Mouse (Mus musculus) kidney, adult 9 months (tissue): Measurements from ENCODE around the gene Atrnl1.
"Not testable (repeated sequence)": the region's sequence is repeated elsewhere in the genome, so short reads cannot be mapped to it uniquely, and the experiment has no call there.

Experiments
- DNase-seq: peaks from one replicate; pipeline ENCODE4 v3.0.0; 2022

Atrnl1 gene

DNA sequence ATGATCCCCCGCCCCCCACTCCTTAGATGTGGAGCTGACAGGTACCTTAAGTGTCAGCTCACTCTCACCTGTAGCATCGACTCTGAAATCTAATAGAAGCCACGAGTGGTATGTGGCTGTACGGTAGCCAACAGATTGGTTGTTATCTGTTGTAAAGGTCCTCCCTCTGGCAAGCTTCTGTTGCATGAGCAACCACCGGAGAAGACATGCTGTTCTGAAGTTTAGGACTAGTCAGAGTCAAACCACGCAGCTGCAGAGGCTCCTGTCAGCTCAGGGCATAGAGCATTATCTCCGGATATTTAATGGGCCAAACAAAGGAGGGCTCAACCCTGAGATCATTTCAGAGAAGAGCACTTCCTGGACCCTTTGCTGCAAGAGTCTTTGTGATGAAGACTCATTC, 222.2 kb downstream of the Atrnl1 start:
- no peak for DNase-seq

- DNase-seq: no peak
Measured at GRCm38 (mm10) chr19:57837882-57838281, 227.0 kb downstream of the Atrnl1 start.

DNA sequence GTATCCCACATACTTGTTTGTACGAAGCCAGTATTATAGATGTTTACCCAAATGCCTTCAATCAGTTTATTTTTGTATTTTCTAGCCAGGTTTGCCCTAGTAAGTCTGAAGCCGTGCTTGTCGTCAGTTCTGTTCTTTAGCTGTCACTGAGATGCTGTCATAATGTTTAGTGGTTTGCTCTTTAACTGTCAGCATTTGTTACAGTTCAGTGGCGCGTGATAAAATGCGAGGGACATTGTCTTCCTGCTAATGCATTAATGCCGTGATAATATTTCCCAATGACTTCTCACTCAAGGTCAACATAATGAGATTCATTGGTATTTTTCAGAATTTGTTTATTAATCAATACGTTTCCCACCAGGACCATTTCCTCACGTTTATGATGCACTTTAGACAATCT, 227.7 kb downstream of the Atrnl1 start:
- DNase-seq: no peak

- DNase-seq: no peak
Measured at GRCm38 (mm10) chr19:57849915-57850314, 239.1 kb downstream of the Atrnl1 start.

- no peak for DNase-seq
Measured at GRCm38 (mm10) chr19:57868350-57868749, 257.5 kb downstream of the Atrnl1 start.

DNA sequence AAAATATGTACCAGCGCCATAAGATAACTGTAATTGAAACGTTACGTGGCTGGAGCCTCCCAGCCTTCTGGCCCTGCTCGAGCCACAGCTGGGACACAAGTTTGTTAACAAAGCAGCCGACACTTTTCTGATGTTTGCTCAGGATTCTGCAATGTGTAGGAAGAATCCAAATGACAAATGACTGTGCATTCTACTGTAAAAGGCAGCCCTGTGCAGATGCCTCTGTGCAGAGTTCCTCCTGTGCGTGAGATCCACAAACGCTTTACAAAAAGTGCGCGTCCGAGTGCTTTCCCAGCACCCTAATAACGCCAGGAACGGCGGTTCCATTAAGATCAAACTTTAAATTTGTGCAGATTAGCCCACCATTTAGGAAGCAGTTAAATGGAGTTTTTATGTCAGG, 260.0 kb downstream of the Atrnl1 start:
- DNase-seq: no peak

- no peak for DNase-seq
Measured at GRCm38 (mm10) chr19:57876057-57876456, 265.2 kb downstream of the Atrnl1 start.

GRCm38 (mm10) chr19:57877343-57877742, 266.5 kb downstream of the Atrnl1 start:
- DNase-seq: no peak

- no peak for DNase-seq
Measured at GRCm38 (mm10) chr19:57878583-57878982, 267.7 kb downstream of the Atrnl1 start.

DNA sequence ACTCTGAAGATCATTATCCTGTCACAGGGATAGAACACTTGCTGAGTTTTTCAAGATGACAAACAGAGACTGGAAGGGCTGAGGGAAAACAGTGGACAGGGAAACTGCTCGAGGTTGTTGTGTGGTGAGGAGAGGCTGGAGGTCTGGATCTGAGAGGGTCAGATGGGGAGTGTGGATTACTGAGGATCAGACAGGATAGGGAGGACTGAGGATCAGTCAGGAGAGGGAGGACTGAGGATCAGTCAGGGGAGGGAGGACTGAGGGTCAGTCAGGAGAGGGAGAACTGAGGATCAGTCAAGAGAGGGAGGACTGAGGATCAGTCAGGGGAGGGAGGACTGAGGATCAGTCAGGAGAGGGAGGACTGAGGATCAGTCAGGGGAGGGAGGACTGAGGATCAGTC, 269.0 kb downstream of the Atrnl1 start:
- not testable (repeated sequence) for DNase-seq

- no peak for DNase-seq
Measured at GRCm38 (mm10) chr19:57881927-57882326, 271.1 kb downstream of the Atrnl1 start.

DNA sequence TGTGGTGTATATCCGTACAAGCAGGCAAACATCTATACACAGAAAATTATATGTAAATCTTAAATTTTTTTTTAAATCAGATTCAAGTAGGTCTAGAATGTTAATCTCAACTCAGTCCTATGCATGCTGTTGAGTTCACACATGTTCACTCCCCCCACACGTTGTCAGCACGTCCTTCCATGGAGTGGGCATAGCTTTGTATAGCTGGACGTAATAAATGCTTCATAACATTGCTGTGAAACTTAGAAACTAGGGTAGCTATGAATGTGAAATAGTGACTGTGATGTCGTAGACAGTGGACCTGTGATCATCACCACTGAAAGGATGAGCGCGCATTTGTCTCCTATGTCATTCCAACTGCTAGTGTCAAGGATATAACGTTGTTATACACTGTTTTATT, 278.0 kb downstream of the Atrnl1 start:
- no peak for DNase-seq

DNA sequence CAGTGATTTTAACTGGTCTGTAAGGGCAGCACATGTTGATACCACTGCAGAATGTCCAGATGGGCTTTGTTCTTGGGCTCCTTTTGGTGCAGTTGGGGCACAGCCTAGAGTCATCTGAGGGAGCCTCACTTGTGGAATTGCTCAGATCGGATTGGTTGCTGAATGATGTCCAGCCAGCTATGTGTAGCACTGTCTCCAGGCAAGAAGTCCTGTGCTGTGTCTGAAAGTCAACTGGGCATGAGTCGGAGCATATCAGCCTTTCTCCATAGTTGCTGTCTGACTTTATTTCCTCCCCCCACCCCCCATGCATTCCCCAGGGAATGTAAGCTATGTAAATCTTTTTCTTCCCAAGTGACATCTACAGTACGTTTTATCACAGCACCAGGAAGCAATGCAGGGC, 278.9 kb downstream of the Atrnl1 start:
- DNase-seq: no peak

DNA sequence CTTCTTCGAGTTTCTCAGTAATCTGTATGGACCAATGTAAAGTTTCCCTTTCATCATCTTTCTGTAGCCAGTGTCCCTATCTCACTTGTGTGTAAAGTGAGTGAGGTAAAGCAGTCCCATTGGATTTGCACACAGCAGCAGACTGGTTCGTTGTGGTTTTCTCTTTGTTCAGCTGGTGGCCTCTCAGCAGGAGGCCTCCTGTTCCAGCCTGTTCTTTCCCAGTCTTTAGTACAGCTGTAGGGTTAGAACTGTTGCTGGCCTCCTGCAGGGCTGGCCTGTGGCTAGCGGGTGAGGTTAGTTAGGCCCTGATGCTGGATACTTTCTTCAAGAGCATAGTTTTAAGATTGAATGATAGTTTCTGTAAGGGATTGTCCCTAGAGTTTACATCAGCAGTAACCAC, 280.1 kb downstream of the Atrnl1 start:
- DNase-seq: no peak

DNA sequence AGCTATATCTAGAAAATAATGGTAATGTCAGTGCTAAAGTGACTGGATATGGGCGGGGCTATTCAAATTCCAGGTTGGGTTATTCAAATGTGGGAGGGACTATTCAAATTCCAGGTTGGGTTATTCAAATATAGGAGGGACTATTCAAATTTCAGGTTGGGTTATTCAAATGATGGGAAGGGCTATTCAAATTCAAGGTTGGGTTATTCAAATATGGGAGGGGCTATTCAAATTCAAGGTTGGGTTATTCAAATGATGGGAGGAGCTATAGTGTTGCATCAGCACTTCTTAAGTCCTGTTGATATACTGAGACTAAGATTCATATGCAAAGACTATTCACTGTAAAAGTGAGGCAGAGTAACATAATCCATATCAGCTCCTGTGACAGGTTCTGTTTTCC, 283.4 kb downstream of the Atrnl1 start:
- DNase-seq: no peak

DNA sequence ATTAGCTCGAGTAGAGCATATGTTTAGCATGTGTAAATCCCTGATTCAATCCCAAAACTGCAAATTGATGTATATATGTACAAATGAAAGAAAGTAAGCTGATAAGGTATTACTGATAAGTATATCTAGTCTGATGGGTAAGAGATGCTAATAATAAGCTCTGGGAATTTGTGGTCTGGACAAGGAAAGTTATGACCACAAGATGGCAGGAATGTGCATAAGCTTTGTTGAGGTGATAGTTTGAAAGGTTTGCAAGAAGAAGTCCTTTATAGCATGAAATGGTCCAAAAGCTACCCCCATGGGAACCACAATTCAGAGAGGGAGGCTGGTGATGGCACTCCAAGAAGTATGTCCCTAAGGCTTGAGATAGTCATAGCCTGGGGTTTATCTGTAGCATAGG, 289.2 kb downstream of the Atrnl1 start:
- DNase-seq: no peak

DNA sequence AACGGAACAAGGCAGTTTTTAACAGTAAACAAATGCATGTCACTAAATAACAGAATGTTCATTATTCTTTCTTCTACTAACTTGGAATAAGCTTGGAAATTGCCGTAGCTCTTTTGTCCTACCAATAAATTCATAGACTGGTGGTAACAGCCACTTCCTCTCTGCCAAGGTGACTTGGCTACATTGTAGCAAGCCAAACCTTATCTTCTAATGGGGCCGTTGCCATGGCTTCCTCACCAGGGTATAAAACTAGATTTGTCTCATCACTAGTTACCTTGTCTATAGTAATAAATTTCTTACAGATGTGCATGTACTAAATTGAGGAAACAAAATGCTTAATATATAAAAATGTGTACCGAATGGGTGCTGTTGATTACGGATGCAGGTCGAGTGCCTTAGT, 298.6 kb downstream of the Atrnl1 start:
- DNase-seq: no peak

DNA sequence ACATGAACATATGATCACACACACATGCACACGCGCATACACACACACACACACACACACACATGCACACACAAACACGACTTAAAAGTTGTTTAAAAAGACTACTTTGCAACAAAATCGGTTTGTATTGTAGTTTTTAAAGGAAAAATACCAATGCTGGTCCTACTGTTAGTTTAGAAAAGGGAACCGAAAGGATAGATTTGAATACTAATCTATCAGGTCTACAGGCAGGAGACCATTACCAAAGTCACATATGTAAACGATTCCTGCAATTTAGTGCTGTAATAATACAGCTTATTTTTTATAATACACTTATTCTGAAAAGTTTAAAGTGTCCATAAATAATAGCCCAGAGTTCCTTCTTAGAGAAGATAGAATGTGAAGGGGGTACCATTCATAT, 299.8 kb downstream of the Atrnl1 start:
- DNase-seq: no peak

DNA sequence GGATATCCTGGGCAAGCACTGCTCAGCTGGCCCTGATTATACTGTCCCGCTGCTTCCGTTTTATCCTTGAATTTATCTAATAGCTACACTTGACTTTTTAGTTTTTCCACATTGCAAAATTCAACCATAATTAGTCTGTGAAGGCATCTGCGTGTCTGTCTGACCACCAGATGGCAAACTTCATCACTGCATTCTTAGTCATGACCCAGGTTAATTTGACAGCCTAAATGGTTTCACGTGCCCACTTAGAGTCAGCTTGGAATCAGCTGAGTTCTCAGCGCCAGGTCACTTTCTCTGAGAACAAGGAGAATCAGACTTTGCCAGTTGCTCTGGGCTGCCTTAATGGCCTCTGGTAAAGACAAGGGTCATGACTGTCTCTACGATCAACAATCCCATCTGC, 305.5 kb downstream of the Atrnl1 start:
- DNase-seq: peak; percentile 7

DNA sequence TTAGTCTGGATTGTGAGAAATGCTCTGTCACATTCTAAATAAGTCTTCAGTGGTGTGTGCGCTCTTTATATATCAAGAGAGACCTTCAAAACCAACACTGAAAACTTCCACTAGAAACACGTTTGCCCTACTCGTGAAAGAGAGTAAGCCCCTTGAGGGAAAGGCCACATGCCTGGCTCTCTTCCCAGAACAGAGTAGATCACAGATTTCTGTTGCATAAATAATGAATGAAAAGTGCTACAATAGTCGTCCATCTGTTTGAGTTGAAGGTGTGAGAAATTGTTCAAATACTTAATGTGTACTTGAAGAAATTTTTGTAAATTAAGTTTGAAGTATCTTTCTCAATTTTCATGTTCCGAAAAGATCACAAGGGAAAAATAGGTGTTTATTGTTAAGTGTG, 312.2 kb downstream of the Atrnl1 start:
- no peak for DNase-seq

DNA sequence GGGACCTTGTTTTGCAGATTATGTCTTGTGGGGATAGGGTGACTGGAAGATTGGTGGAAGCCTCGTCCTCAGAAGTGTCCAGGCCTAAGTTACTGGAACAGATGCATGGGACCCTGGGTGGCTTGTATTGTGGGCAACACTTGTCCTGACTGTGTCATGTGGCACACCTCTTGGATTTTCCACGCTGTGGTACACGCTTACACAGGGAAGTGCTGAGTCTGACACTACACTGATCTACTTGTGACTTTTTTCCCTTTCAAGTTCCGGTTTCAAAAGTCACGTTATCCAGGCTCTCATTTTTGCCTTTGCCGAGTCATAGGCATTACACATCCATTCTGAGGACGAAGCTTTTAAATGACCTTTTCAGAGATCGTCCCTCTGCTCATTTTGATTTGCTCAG, 314.0 kb downstream of the Atrnl1 start:
- no peak for DNase-seq

DNA sequence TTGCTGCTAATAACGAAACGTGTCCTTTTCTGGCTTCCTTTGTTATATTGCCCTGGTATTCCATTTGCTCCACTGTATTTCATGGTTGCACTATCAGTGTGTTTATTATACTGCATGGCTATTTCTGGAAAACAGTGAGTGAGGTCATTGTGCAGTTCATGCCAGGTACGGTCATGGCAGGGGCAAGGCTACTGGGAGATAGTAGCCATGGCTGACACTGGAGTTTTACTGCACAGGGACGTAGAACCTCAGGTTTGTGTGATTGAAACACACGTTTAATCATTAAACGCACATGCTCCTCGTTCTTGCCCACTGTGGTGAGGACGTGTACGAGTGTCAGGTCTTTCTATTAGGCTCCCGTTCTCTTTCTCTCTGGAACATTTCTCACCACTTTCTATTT, 314.8 kb downstream of the Atrnl1 start:
- DNase-seq: no peak

GRCm38 (mm10) chr19:57926164-57926860, 315.5 kb downstream of the Atrnl1 start:
- no peak for DNase-seq

GRCm38 (mm10) chr19:57926941-57927471, 316.2 kb downstream of the Atrnl1 start:
- DNase-seq: no peak
